Mouse (Mus musculus) testis, postnatal 10 days (tissue): Measurements from ENCODE around the gene Gramd4.

ENCODE experiments used
- DNase-seq: peaks from one replicate; pipeline ENCODE4 v3.0.0; 2021; ENCODE audit warnings: low spot score

The Gramd4 gene

GRCm38 (mm10) chr15:86057413-86057812 is at the start of gene Gramd4:
Gene Gramd4 (plus strand): TSS chr15:86057695.
- DNase-seq, result no peak

GRCm38 (mm10) chr15:86013130-86013529 is 44.4 kb upstream of the Gramd4 start:
- no peak for DNase-seq

GRCm38 (mm10) chr15:86013656-86014055 is 43.8 kb upstream of the Gramd4 start:
- DNase-seq, result no peak

- no peak for DNase-seq
Measured at GRCm38 (mm10) chr15:86015026-86015425, 42.5 kb upstream of the Gramd4 start.

GRCm38 (mm10) chr15:86015860-86016541 is 41.5 kb upstream of the Gramd4 start:
- DNase-seq, result peak; percentile 60

GRCm38 (mm10) chr15:86017336-86017735 is 40.2 kb upstream of the Gramd4 start:
- no peak for DNase-seq

GRCm38 (mm10) chr15:86018753-86019512 is 38.6 kb upstream of the Gramd4 start:
- no peak for DNase-seq

- no peak for DNase-seq
Measured at GRCm38 (mm10) chr15:86020008-86020407, 37.5 kb upstream of the Gramd4 start.

GRCm38 (mm10) chr15:86021301-86021700 is 36.2 kb upstream of the Gramd4 start:
- DNase-seq, result no peak

- no peak for DNase-seq
Measured at GRCm38 (mm10) chr15:86021971-86022370, 35.5 kb upstream of the Gramd4 start.

- no peak for DNase-seq
Measured at GRCm38 (mm10) chr15:86027871-86028270, 29.6 kb upstream of the Gramd4 start.

GRCm38 (mm10) chr15:86029981-86030380 is 27.5 kb upstream of the Gramd4 start:
- DNase-seq, result no peak

GRCm38 (mm10) chr15:86032811-86033190 is 24.7 kb upstream of the Gramd4 start:
- peak; percentile 78 for DNase-seq

- DNase-seq, result peak; percentile 62
Measured at GRCm38 (mm10) chr15:86033191-86033841, 24.2 kb upstream of the Gramd4 start, which contains the start of gene Celsr1. Gene Celsr1 (minus strand): TSS chr15:86033777.

- peak; percentile 72 for DNase-seq
Measured at GRCm38 (mm10) chr15:86034021-86034523, 23.4 kb upstream of the Gramd4 start.

- no peak for DNase-seq
Measured at GRCm38 (mm10) chr15:86034781-86035360, 22.6 kb upstream of the Gramd4 start.

- no peak for DNase-seq
Measured at GRCm38 (mm10) chr15:86035913-86036312, 21.6 kb upstream of the Gramd4 start.

- peak; percentile 78 for DNase-seq
Measured at GRCm38 (mm10) chr15:86038802-86039201, 18.7 kb upstream of the Gramd4 start.

GRCm38 (mm10) chr15:86041421-86041820 is 16.1 kb upstream of the Gramd4 start:
- no peak for DNase-seq

- DNase-seq, result no peak
Measured at GRCm38 (mm10) chr15:86042364-86042763, 15.1 kb upstream of the Gramd4 start.

GRCm38 (mm10) chr15:86049510-86049909 is 8.0 kb upstream of the Gramd4 start:
- no peak for DNase-seq

GRCm38 (mm10) chr15:86050170-86050743 is 7.2 kb upstream of the Gramd4 start:
- DNase-seq, result no peak
